Comparison of ENCODE assay signal across 8 mouse cellular contexts in the genomic region with DNA sequence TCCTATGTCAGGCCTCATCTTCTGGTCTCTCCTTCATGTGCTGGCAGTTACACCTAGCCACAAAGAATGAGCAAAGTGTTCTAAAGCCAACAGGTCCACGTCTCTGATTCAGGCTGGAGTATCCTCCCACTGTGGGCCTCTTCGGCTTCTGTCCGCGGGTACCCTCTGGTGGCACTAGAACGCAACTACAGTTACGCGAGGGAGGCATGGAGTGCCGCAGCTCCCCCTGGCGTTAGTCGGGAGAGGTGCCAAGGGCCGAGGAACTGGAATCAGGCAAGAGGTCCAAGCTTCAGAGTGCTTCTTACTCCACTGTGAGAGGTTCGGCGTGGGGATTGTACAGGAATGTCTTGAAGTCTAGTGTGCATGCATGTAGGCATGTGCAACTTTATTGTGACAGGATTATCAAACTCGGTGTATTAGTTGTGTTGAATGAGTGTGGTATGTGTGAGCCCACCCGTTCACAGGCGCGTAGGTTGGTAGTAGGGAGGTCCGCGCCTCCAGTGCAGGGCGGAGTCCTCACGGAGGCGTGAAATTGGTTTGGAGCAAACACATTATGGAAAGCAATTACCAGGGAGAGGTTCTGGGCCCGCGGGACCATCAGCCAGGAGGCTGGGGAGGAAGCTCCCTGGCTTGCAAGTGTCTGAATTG. TPM values are rescaled to one million over a fixed set of nuclear protein-coding genes. Genes with fewer than 3 reads are reported as not detected.
DNase-seq lines count a peak whose midpoint lies in the region; TF ChIP-seq lines count a peak whose summit lies in the region.

No protein-coding gene starts in this region.

- H3K27ac ChIP-seq in gastrocnemius, adult 2 months = no peak overlapping the region

- intact Hi-C loops in gastrocnemius, adult 2 months (cut with DNase I) = loop anchor here (5.0 kb wide), 1 partner anchor 122 kb away; no protein-coding TSS in a partner anchor

- no peak overlapping the region for H3K4me3 ChIP-seq in gastrocnemius, adult 2 months

- no peak for TF ChIP-seq CTCF in gastrocnemius, adult 2 months (IDR thresholded peaks at IDR 0.05)

- DNase-seq in ZHBTc4 (ENCODE audit: low read depth, low spot score) = peak; percentile 93
- DNase-seq in cerebellum, postnatal 36 days = peak; percentile 92 to 96
- peak; percentile 95 for DNase-seq in gastrocnemius, adult 2 months
- peak; percentile 67 for DNase-seq in hindlimb bud, embryonic 11.5 days (ENCODE audit: extremely low spot score, low read depth, low spot score)
- peak; percentile 92 to 94 for DNase-seq in left cerebral cortex, adult 18-20 months (ENCODE audit: low spot score in 2 of 2)
- peak; percentile 87 to 93 for DNase-seq in lung, postnatal 4 days
- peak; percentile 95 to 97 for DNase-seq in right cerebral cortex, adult 2 months (ENCODE audit: low spot score in 2 of 2)
- peak; percentile 84 for DNase-seq in urinary bladder, adult 2 months (ENCODE audit: low spot score)

RNA-seq across cellular contexts. Expression of gene Gbx1, which starts 3.2 kb away (rescaled TPM):
- not detected for total RNA-seq in gastrocnemius, adult 2 months (2021)
- under 1 TPM; 0.21 to 0.33 TPM for total RNA-seq in left cerebral cortex, adult 18-20 months (2021)
- 0.01 and 0.07 TPM in 2 replicates for polyA plus RNA-seq in urinary bladder, adult 2 months (2012; rRNA removed)

RNA-seq across cellular contexts. Expression of gene Asb10, which starts 10.6 kb away (rescaled TPM):
- 100 to 1,000 TPM; 101 to 107 TPM for total RNA-seq in gastrocnemius, adult 2 months (2021)
- total RNA-seq in left cerebral cortex, adult 18-20 months (2021) = not detected
- polyA plus RNA-seq in urinary bladder, adult 2 months (2012; rRNA removed) = 0.45 and 0.72 TPM in 2 replicates

RNA-seq across cellular contexts. Expression of gene 4931409K22Rik, which starts 26.4 kb away (rescaled TPM):
- total RNA-seq in gastrocnemius, adult 2 months (2021) = not detected
- total RNA-seq in left cerebral cortex, adult 18-20 months (2021) = not detected
- polyA plus RNA-seq in urinary bladder, adult 2 months (2012; rRNA removed) = not detected in 2 replicates

RNA-seq across cellular contexts. Expression of gene Abcf2, which starts 47.1 kb away (rescaled TPM):
- 100 to 1,000 TPM; 105 to 117 TPM for total RNA-seq in gastrocnemius, adult 2 months (2021)
- total RNA-seq in left cerebral cortex, adult 18-20 months (2021) = 10 to 100 TPM; 89.7 to 90.5 TPM
- polyA plus RNA-seq in urinary bladder, adult 2 months (2012; rRNA removed) = 44.5 and 50.0 TPM in 2 replicates

RNA-seq across cellular contexts. Expression of gene Chpf2, which starts 56.4 kb away (rescaled TPM):
- total RNA-seq in gastrocnemius, adult 2 months (2021) = 10 to 100 TPM in 1 of 2 experiments, 1 to 10 TPM in 1; 6.4 to 10.1 TPM
- 10 to 100 TPM; 65.9 to 76.4 TPM for total RNA-seq in left cerebral cortex, adult 18-20 months (2021)
- polyA plus RNA-seq in urinary bladder, adult 2 months (2012; rRNA removed) = 30.2 and 34.5 TPM in 2 replicates

Comparison
In these comparisons a context has a peak if more than half of its experiments do, and no peak if none do; other contexts are left out.
1. RNA of gene Asb10, which starts 10.6 kb away (total RNA-seq): 101 to 107 TPM in gastrocnemius, adult 2 months; not detected in left cerebral cortex, adult 18-20 months; every median in the first group is over 10 times any median in the second.
2. Peak in every context shown above with its lines, with median percentiles within 50 percentile points of each other: DNase-seq.